Mouse (Mus musculus): Measurements from ENCODE around the gene Slit3. TPM values are rescaled to one million over a fixed set of nuclear protein-coding genes. Genes with fewer than 3 reads are reported as not detected.

Slit3 gene
- total and polyA plus RNA-seq, 3 experiments: not detected

GRCm38 (mm10) chr11:35596064-35596463 is 475.0 kb downstream of the Slit3 start:
- Histone ChIP-seq H3K79me2 (ENCODE audit: control insufficient read depth, insufficient read depth, low read length, poor library complexity) (no peaks in the 10 kb centered on the region), H3K4me1 (ENCODE audit: control insufficient read depth in 1 of 2, insufficient read depth in 2 of 2, low read length in 2 of 2) (no peaks in the 10 kb centered on the region), H3K4me3 (ENCODE audit: control insufficient read depth in 1 of 2, insufficient read depth in 1 of 2, low read depth in 2 of 2, low read length in 2 of 2) (no peak overlapping the region), H3K27me3 (ENCODE audit: control insufficient read depth in 1 of 2, insufficient read depth in 2 of 2, low read length in 2 of 2) (no peaks in the 10 kb centered on the region), H3K27ac (ENCODE audit: control insufficient read depth, low read depth, low read length) (no peak overlapping the region), H3K9me3 (replicated peaks; ENCODE audit: insufficient read depth, low read length) (no peaks in the 10 kb centered on the region), H3K9ac (ENCODE audit: control insufficient read depth, low read depth, low read length, poor library complexity, severe bottlenecking) (no peak overlapping the region), H3K36me3 (ENCODE audit: control insufficient read depth in 1 of 2, insufficient read depth in 2 of 2, low read length in 2 of 2) (no peaks in the 10 kb centered on the region)
- no peak for TF ChIP-seq SIN3A (IDR thresholded peaks at IDR 0.05; ENCODE audit: low read length)
- no peak for TF ChIP-seq ZMIZ1 (IDR thresholded peaks at IDR 0.05; ENCODE audit: low read depth, low read length)
- no peak for TF ChIP-seq GABPA (IDR thresholded peaks at IDR 0.05; ENCODE audit: low read depth, low read length)
- no peak for TF ChIP-seq HCFC1 (IDR thresholded peaks at IDR 0.05; ENCODE audit: low read depth, low read length)
- no peak for TF ChIP-seq MAX (IDR thresholded peaks at IDR 0.05; ENCODE audit: low read length)
- TF ChIP-seq E2F4 (IDR thresholded peaks at IDR 0.05; ENCODE audit: borderline replicate concordance, low read depth, low read length): no peak
- TF ChIP-seq TAL1 (IDR thresholded peaks at IDR 0.05; ENCODE audit: low read length): no peak
- TF ChIP-seq USF2 (IDR thresholded peaks at IDR 0.05; ENCODE audit: borderline replicate concordance in 1 of 2, insufficient read depth in 1 of 2, low read depth in 1 of 2, low read length in 2 of 2): no peak
- TF ChIP-seq EP300 (IDR thresholded peaks at IDR 0.05; ENCODE audit: low read depth in 1 of 2, low read length in 2 of 2): no peak
- TF ChIP-seq ZKSCAN1 (IDR thresholded peaks at IDR 0.05; ENCODE audit: low read depth, low read length): no peak
- TF ChIP-seq NRF1 (IDR thresholded peaks at IDR 0.05; ENCODE audit: insufficient read depth, low read depth, low read length, poor library complexity, severe bottlenecking): no peak
- no peak for TF ChIP-seq NELFE (IDR thresholded peaks at IDR 0.05; ENCODE audit: low read depth, low read length)
- no peak for TF ChIP-seq ZC3H11A (IDR thresholded peaks at IDR 0.05; ENCODE audit: low read depth, low read length)
- TF ChIP-seq UBTF (IDR thresholded peaks at IDR 0.05; ENCODE audit: borderline replicate concordance, insufficient read depth, low read depth, low read length): no peak
- no peak for TF ChIP-seq POLR2AphosphoS5 (IDR thresholded peaks at IDR 0.05; ENCODE audit: borderline replicate concordance, low read depth, low read length)
- TF ChIP-seq MAZ (IDR thresholded peaks at IDR 0.05; ENCODE audit: low read depth, low read length): no peak
- TF ChIP-seq BHLHE40 (IDR thresholded peaks at IDR 0.05; ENCODE audit: borderline replicate concordance, low read depth, low read length): no peak
- no peak for TF ChIP-seq MYB (IDR thresholded peaks at IDR 0.05; ENCODE audit: low read depth, low read length)
- no peak for TF ChIP-seq TBP (IDR thresholded peaks at IDR 0.05; ENCODE audit: low read depth, low read length)
- no peak for TF ChIP-seq SMC3 (IDR thresholded peaks at IDR 0.05; ENCODE audit: low read depth, low read length)
- no peak for DNase-seq (ENCODE audit: low read depth, low spot score)

DNA sequence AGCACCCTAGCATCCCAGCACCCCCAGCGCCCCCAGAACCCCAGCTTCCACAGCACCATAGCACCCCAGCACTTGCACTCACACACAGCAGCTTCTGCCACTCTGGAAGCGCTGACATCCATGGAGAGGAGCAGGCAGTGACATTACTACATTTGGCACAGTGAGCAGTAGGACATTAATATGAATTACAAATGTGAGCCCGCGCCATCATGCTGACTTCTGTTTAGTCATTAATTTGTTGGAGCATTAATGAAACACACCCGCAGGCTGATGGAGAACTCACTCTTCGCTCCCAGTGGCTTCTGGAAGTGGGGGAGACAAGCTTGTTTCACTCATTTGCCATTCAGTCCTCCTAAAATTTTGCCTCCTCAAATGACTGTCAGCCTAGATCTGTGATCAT is 476.9 kb downstream of the Slit3 start:
- no peak overlapping the region for H3K4me3 ChIP-seq (ENCODE audit: control insufficient read depth in 1 of 2, insufficient read depth in 1 of 2, low read depth in 2 of 2, low read length in 2 of 2)
- H3K9ac ChIP-seq (ENCODE audit: control insufficient read depth, low read depth, low read length, poor library complexity, severe bottlenecking): no peak overlapping the region
- H3K79me2 ChIP-seq (ENCODE audit: control insufficient read depth, insufficient read depth, low read length, poor library complexity): no peaks in the 10 kb centered on the region
- H3K27ac ChIP-seq (ENCODE audit: control insufficient read depth, low read depth, low read length): no peak overlapping the region
- H3K27me3 ChIP-seq (ENCODE audit: control insufficient read depth in 1 of 2, insufficient read depth in 2 of 2, low read length in 2 of 2): no peaks in the 10 kb centered on the region
- no peak for DNase-seq (ENCODE audit: low read depth, low spot score)
- TF ChIP-seq TCF12 (IDR thresholded peaks at IDR 0.05; ENCODE audit: low read depth, low read length): no peak
- H3K36me3 ChIP-seq (ENCODE audit: control insufficient read depth in 1 of 2, insufficient read depth in 2 of 2, low read length in 2 of 2): no peaks in the 10 kb centered on the region
- no peaks in the 10 kb centered on the region for H3K9me3 ChIP-seq (replicated peaks; ENCODE audit: insufficient read depth, low read length)
- no peaks in the 10 kb centered on the region for H3K4me1 ChIP-seq (ENCODE audit: control insufficient read depth in 1 of 2, insufficient read depth in 2 of 2, low read length in 2 of 2)

Measured in MEL (cell line).